Mouse (Mus musculus): Measurements from ENCODE around the gene Rbbp5. TPM values are rescaled to one million over a fixed set of nuclear protein-coding genes. Genes with fewer than 3 reads are reported as not detected.

The Rbbp5 gene
- polyA plus RNA-seq (2017; shearing (Covaris generic)), result 35.1 TPM

GRCm38 (mm10) chr1:132476928-132477691 lies at the start of gene Rbbp5:
Gene Rbbp5, plus strand, starts transcription at chr1:132477365.

DNA sequence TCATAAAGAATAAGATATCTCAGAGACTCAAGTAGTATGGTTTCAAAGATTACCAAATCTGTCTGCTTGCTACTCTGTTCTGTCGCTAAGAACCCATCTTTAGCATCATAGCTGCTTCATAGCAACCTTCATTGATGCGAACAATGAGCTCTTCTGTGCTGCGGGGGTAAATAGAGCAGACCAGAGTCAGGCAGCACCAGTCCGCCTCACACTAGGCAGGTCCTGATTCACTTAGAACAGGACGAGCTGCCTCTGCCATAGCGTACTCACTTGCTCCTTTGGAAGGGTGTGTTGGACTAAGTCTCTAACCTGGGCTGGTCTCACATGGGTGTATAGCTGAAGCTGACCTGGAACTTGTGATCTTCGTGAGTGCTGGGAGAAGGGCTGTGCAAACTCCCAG lies 28.9 kb downstream of the Rbbp5 start, which contains the start of gene Tmem81:
Gene Tmem81 (plus strand): TSS at position 173 of the 400 bp plus-strand sequence.

GRCm38 (mm10) chr1:132542762-132543306 lies 65.7 kb downstream of the Rbbp5 start, which contains the start of gene Cntn2:
Gene Cntn2, minus strand, starts transcription at chr1:132543256.

Other genes with a start within 250 kb of the Rbbp5 start
- not detected for gene Gm10188, start 247.6 kb upstream of the Rbbp5 start, polyA plus RNA-seq (2017; shearing (Covaris generic))
- not detected for gene Klhdc8a, start 178.7 kb upstream of the Rbbp5 start, polyA plus RNA-seq (2017; shearing (Covaris generic))
- 3.8 TPM for gene Nuak2, start 161.2 kb upstream of the Rbbp5 start, polyA plus RNA-seq (2017; shearing (Covaris generic))
- 0.32 TPM for gene Tmcc2, start 86.1 kb upstream of the Rbbp5 start, polyA plus RNA-seq (2017; shearing (Covaris generic))
- gene Dstyk, start 59.8 kb upstream of the Rbbp5 start, polyA plus RNA-seq (2017; shearing (Covaris generic)), result 8.1 TPM
- gene Tmem81, start 28.9 kb downstream of the Rbbp5 start, polyA plus RNA-seq (2017; shearing (Covaris generic)), result 2.9 TPM
- 0.10 TPM for gene Cntn2, start 65.9 kb downstream of the Rbbp5 start, polyA plus RNA-seq (2017; shearing (Covaris generic))

Measured in effector memory CD4-positive, alpha-beta T cell, adult 7 months (primary cell).